Mouse (Mus musculus) regulatory T cell (primary cell): ENCODE data around the gene Garnl3.

Experiments
- in situ Hi-C: fragments of 300-600 bp; cut with MboI, MseI; formaldehyde crosslinking; loops from one replicate; pipeline ENCODE4 v1.15.1; 2025; ENCODE audit warnings: high pct_unique_total_duplicates

Garnl3 gene

DNA sequence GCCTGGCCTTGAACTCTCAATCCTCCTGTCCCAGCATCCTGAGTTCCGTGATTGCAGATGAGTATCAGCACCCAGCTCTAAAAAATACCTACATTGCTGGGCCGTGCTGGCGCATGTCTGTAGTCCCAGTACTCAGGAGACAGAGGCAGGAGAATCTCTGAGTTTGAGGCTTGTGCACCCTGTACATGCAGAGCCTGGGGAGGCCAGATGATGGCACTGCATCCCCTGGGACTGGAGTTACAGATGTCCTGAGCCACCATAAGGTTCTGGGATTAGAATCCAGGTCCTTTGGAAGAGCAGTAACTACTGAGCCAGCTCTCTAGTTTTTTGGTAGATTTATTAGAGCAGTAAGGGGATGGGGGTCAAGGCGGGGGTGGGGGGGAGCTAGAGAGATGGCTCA lies 191.0 kb downstream of the Garnl3 start:
- in situ Hi-C loops: no loop called here

DNA sequence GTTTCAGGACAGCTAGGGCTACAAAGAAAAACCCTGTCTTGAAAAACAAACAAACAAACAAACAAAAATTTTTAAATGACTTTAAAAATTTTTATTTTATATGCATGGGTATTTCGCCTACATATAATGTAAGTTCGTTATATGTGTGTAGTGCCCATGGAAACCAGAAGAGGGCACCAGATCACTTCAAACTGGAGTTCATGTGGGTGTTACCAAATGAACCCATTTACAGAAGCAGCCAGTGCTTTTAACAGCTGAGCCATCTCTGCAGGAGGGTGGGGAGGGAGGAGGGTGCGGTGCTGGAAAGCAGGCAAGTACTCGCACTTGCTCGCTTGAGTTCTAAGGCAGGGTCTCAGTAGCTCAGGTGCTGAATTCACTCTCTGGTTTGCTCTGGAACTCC lies 192.0 kb downstream of the Garnl3 start:
- in situ Hi-C loops: no loop called here

DNA sequence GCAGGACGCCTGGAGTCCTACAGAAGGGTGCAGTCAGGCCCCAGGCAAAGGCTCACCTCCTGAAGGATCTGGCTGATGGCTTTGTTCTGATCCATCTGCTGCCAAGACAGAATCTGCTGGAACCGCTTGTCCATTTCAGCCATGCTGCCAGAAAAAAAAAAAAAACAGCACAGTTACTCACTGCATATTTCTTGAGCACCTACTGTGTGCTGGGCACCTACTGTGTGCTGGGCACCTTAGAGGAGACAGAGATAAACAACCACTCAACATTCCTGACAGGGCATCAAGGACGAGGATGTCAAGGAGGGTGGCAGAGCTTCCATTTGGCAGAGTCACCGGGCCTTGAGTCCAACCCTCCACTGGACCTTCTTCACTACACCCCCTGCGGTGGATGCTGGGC lies 192.7 kb downstream of the Garnl3 start:
- in situ Hi-C loops: no loop called here
